Mouse (Mus musculus) splenic B cell, adult 2 months (primary cell): ENCODE measurements around the gene Gm3435.
"Not testable (repeated sequence)": the region's sequence is repeated elsewhere in the genome, so short reads cannot be mapped to it uniquely, and the experiment has no call there.

Experiments used
- DNase-seq: peaks from one replicate; pipeline ENCODE4 v3.0.0-alpha.2; 2011; ENCODE audit warnings: low read depth, low spot score
- H3K27me3 ChIP-seq: 2 replicates; pipeline ENCODE4 v1.6.1; 2012; ENCODE audit warnings: mild to moderate bottlenecking, low read length, moderate library complexity, mixed read lengths; ENCODE audit not compliant: control insufficient read depth, poor library complexity, insufficient read depth, severe bottlenecking
- H3K36me3 ChIP-seq: 2 replicates; pipeline ENCODE4 v1.6.1; 2012; ENCODE audit warnings: mild to moderate bottlenecking, low read length, moderate library complexity, mixed read lengths; ENCODE audit not compliant: control insufficient read depth, poor library complexity, insufficient read depth, severe bottlenecking

Gm3435 gene

DNA sequence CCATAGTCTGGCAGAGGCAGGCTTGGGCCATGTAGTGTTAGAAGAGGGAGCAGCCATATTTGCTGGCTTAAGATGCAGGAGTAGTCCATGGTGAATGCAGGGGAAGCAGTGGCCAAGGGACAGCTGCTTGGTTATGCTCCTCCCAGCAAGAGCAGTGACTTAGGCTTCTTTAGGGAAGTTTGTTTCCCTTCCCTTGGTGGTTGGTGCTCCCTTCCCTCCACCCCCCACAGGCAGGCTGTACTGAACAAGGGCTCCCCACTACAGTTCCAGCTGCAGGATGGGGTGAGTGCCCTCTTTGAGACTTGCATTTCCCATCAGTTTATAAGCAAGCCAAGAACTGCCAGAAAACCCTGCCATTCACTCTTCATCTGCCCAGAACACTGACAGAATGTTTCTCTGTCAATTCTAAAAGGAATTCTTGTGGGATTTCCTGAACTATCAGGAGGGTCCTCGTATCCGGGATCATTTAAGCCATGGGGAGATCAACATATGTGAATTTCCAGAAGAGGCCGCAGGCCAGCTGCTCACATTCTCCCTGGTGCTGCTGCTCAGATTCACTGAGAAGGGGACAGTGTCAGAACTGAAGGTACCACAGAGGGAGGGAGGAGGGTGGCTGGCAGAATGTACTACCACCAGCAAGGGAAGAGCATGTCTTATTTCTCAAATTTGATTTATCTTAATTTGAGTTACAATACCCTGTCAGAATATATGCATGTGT lies 11.7 kb downstream of the Gm3435 start:
- H3K27me3 ChIP-seq, H3K36me3 ChIP-seq, DNase-seq: not testable (repeated sequence)

DNA sequence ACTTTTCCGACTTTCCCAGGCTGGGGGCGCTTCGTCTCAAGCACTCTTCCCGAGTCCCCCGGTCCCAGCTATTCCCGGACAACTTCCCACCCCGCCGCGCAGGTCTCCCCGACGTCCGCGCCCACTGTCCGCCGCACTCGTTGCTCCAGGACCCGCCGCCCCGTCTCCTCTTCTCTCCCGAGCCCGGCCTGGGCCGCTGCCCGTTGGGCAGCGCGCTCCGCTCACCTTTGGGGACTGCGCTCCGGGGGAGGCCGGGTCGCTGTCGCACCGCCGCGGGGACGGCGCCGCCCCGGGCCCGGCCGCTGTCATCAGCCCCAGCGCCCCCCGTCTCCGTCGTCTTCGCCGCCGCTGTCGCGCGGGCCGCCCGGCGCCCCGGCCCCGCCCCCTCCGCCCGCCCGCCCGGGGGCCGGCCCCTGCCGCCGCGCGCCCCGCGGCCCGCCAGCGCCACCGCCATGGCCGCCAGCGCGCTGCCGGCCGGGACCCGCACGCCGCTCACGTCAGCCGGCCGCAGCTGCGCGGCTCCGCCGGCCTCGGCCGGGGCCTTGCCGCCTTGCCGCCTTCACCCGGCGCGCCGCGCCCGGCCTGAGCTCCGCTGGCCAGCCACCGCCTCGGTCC lies 14.0 kb downstream of the Gm3435 start:
- not testable (repeated sequence) for H3K27me3 ChIP-seq, DNase-seq, H3K36me3 ChIP-seq

DNA sequence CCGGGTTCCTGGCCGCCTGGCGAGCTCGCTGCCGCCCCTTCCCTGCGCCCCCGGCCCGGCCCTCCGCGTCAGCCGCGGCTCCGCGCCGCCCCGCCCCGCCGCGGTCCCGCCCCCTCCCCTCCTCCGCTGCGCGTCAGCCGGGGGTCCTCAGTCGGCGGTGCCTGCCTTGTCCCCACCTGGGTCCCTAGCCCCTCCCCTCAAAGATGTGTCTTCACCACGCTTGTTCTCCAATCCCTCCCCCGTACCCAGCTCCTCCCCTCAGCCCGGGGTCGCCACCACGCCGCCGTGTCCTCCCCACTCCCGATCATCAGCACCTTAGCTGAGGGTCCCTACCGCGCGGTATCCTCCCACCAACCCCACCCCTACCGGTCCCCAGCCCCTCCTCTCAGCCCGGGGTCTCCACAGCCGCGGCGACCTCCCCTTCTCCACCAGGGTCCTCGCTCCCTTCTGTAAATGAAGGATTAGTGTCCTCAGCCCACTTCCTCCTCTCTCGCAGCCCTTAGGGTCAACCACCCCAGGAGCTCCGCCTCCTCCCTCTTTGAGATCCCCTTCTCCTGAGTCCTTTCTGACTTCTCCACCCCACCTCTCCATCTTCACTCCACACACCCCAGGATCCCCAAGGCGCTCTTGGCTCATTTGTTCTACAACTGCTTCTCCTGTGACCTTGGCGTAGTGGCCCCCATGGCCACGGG lies 14.7 kb downstream of the Gm3435 start:
- not testable (repeated sequence) for H3K27me3 ChIP-seq, H3K36me3 ChIP-seq, DNase-seq

DNA sequence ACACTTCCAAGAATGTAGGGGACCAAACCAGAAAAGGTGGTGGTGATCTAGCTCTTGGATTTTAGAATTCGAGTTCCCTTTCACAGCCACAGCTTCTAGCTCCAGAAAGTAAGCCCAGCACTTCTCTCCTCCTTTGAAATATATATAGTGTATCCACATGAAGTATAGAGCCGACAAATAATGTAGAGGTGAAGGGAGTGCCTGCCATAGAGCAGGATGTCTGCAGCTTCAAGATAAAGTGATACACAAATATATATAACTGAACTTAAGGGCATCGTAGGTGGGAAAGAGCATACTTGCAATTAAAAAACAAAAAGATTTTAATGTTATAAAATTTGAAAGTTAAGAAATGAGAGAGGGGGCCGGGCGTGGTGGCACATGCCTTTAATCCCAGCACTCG lies 15.5 kb downstream of the Gm3435 start:
- H3K36me3 ChIP-seq, DNase-seq, H3K27me3 ChIP-seq: not testable (repeated sequence)

DNA sequence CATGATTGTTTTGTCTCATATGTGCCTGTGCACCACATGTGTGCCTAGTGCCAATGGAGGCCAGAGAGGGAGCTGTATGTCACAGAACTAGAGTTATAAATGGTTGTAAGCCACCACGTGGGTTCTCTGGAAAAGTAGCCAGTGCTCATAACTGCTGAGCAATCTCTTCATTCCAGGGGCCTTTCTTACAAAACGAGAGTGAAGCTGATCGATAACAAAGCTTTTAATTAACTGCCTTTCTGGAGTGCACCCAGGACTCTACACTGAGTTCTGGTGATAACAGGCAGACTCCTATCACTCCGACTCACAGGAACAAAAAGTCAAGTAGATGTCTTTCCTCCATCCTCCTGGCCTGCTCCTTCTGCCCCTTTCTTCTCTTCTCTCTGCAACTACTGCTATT lies 21.4 kb downstream of the Gm3435 start:
- DNase-seq, H3K36me3 ChIP-seq, H3K27me3 ChIP-seq: not testable (repeated sequence)

DNA sequence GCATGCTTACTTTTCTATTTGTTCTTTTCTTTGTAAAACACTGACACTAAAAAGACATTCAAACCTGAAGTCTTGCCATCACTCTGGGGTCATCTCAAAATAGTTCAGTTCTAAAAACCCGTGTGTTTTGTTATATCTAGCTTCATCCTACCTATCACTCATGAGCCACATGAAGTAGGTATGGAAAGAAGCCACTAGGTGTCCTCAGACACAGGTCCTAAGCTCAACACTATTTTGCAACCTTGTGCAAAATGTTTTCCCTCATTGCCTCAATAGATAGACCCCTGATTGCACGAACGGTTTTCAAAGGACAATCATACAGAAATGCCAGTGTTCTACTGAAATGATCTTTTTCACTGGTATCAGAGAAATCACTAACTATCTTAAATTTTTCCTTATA lies 30.5 kb downstream of the Gm3435 start:
- DNase-seq, H3K27me3 ChIP-seq, H3K36me3 ChIP-seq: not testable (repeated sequence)

DNA sequence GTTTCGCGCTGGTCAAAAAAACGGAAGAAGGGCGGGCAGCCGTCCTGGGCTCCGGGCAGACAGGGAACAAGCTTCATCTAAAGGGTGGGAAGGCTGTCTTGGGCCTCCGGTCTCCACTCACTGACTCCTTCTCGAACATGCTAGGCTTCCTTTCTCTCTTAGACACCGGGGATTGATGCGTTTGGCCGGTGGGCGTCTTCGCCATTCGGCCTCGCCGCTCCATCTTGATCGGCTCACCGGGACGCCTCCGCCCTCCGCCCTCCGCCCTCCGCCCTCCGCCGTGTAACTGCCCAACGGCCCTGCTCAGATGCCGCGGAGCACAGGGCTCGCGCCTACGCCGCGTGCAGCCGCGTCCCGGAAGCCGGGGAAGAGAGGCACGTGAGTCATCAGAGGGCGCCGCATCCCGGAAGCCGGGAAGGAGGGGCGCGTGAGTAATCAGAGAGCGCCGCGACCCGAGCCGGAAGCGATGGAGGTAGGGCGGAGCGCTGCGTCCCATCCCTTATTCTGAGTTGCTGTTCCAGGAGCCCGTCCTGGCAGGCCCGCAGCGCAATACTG lies 31.3 kb downstream of the Gm3435 start, which contains the start of the genes Ermard, Tcte3 and Gm3448:
Ermard (plus strand) TSS at position 34 of the 555 bp plus-strand sequence.
Tcte3 (minus strand) TSS at position 314 of the 555 bp plus-strand sequence.
Gm3448 (minus strand) TSS at position 363 of the 555 bp plus-strand sequence.
- DNase-seq, H3K36me3 ChIP-seq, H3K27me3 ChIP-seq: not testable (repeated sequence)

DNA sequence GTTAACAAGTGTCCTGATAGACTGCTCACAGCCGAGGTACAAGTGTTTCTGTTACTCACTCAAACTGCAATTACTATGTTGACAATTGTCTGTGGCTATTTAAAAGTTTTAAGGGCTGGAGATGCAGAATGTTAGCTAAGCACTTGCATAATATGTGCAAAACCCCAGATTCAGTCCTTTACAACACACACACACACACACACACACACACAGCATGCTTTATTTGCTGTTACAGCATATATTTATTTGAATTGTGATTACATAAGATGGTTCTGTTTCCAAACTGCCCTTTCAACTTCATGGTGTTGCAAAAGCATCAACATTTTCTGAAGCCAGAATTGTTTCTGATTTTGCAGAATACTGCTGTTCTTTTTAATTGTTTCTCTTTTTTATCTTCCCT lies 40.4 kb downstream of the Gm3435 start:
- H3K27me3 ChIP-seq, DNase-seq, H3K36me3 ChIP-seq: not testable (repeated sequence)

DNA sequence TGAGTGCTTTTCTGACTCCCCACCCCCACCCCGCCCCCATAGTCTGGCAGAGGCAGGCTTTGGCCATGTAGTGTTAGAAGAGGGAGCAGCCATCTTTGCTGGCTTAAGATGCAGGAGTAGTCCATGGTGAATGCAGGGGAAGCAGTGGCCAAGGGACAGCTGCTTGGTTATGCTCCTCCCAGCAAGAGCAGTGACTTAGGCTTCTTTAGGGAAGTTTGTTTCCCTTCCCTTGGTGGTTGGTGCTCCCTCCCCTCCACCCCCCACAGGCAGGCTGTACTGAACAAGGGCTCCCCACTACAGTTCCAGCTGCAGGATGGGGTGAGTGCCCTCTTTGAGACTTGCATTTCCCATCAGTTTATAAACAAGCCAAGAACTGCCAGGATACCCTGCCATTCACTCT lies 42.8 kb downstream of the Gm3435 start:
- H3K27me3 ChIP-seq, DNase-seq, H3K36me3 ChIP-seq: not testable (repeated sequence)

DNA sequence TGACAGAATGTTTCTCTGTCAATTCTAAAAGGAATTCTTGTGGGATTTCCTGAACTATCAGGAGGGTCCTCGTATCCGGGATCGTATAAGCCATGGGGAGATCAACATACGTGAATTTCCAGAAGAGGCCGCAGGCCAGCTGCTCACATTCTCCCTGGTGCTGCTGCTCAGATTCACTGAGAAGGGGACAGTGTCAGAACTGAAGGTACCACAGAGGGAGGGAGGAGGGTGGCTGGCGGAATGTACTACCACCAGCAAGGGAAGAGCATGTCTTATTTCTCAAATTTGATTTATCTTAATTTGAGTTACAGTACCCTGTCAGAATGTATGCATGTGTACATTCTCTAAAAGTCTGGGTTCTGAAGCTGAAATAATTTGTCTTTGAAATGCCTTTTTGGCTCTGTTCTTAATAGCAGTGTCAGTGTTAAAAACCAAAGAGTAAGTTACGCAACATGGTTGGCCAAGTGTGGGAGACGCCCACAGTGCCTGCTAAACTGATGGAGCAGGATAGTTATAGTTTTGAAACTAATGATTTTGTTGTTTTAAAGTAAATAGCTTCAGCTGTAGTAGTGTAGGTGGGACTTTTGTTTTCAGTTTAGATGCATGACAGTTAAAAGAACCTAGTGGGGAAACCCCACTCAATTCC lies 43.3 kb downstream of the Gm3435 start:
- H3K27me3 ChIP-seq, H3K36me3 ChIP-seq, DNase-seq: not testable (repeated sequence)

DNA sequence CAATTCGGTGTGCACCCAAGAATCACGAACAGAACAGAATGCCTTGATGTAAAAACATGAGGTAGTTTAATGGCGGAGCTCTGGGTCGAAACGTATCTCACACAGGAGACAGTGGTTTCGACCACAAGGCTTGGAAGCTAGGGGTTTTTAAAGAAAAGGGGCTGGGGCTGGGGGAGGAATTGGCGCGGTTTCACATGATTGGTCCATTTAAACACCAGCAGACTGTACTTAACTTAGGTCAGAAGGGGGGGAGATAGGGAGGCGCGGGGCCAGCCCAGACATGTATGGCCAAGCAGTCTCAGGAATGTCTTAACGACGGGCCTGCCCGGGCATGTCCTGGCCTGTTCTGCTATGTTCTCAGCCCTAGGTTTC lies 43.8 kb downstream of the Gm3435 start:
- not testable (repeated sequence) for H3K27me3 ChIP-seq, DNase-seq
- peaks cover 11% of the 10 kb centered on the region; the same call in 1 of the 2 replicates for H3K36me3 ChIP-seq

DNA sequence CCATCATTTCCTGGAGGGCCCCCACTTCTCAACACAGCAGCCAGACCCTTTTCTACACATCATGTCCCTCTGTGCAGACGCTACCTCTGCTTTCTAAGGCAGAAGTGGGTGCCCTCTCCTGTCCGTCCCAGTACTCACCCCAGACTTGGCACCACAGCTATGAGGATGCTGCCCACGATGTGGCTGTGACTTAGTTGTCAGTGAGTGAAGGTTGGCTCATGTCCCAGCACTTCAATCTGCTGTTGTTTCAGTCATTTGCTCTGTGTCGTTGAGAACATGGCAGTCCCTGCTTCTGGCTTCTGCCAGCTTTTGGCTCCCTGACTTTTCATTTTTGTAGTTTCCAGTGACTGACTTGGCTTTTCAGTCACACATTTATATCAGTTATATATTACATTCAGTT lies 45.9 kb downstream of the Gm3435 start:
- Histone ChIP-seq H3K27me3 (no peaks in the 10 kb centered on the region; the same call in 1 of the 2 replicates), H3K36me3 (peaks cover 15% of the 10 kb centered on the region)
- no peak for DNase-seq

DNA sequence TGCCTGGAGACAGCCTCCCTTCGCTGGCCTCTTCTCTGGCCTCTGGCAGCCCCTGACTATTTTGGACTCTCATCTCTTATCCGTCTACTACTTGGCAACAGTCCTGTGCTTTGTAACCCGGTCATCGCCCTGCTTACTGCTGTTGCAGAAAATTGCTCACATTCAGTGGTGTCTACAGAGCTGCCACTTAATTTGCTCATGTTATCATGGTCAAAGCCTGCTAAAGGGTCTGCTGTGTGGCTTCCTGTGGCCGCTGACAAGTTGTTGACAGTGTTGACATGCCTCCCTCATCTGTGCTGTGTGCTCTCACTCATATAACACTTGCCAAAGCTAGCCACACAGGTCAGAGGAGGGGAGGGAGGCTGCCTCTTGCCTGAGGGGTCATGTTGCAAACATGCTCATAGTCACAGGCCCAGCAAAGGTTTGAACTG lies 48.2 kb downstream of the Gm3435 start:
- H3K36me3 ChIP-seq, result peaks cover 19% of the 10 kb centered on the region
- DNase-seq, result no peak

DNA sequence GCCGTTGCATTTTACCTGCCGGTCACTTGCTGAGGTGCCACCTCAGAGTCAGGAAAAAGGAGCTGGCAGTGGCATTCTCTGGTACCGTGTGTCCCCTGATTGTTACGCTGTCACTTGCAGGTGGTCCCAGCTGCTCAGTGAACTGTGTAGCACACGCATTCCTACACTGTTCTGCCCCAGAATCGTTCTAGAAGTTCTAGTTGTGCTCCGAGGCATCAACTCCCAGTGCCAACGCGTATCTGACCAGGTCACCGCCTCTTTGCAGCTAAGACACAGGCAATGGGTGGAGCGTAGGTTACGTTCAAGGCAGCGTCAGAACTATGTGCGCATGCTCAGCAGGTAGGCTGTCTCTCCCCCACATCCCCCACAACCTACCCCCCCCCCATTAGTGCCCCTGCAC lies 49.7 kb downstream of the Gm3435 start:
- no peak for DNase-seq
- H3K27me3 ChIP-seq, result no peaks in the 10 kb centered on the region; the same call in 1 of the 2 replicates
- H3K36me3 ChIP-seq, result peaks cover 19% of the 10 kb centered on the region

More for the DNA sequence above, 48.2 kb downstream of the Gm3435 start:
- no peaks in the 10 kb centered on the region; the same call in 1 of the 2 replicates for H3K27me3 ChIP-seq
